In genomic region chr19:8714653-8715481, GRCm38 (mm10) we compare ENCODE assay signal across 9 mouse cellular contexts. TPM values are rescaled to one million over a fixed set of nuclear protein-coding genes. Genes with fewer than 3 reads are reported as not detected.
A peak's percentile ranks its signal among the peaks of the same experiment; 100 is the strongest.
DNase-seq lines count a peak whose midpoint lies in the region; ATAC-seq and TF ChIP-seq lines count a peak whose summit lies in the region.
"Had no signal": no experiment of that assay in that cellular context is flagged by ENCODE, and none has a peak within 500 bp of the region (broad histone marks: within the 10 kb centered on the region; RNA-seq: fewer than 3 reads in every experiment).

No protein-coding gene starts in this region.

- H3K27ac ChIP-seq in embryonic facial prominence, embryonic 13.5 days: no peak overlapping the region
- no peak overlapping the region for H3K27ac ChIP-seq in embryonic facial prominence, embryonic 10.5 days (replicated peaks)
- no peak overlapping the region for H3K27ac ChIP-seq in lung, postnatal 0 days (ENCODE audit: low read length)
- H3K27ac ChIP-seq in heart, embryonic 13.5 days (replicated peaks): peak overlapping the region; percentile 62

- TF ChIP-seq CTCF in lung, postnatal 0 days (IDR thresholded peaks at IDR 0.05): peak; percentile 35

- 76% methylated on average over 10 of the region's 10 CpGs for WGBS in embryonic facial prominence, embryonic 13.5 days
- WGBS in embryonic facial prominence, embryonic 10.5 days: 74% methylated on average over 10 of the region's 10 CpGs
- WGBS in lung, postnatal 0 days: 61% methylated on average over 10 of the region's 10 CpGs
- 66% methylated on average over 10 of the region's 10 CpGs for WGBS in heart, embryonic 13.5 days

- H3K36me3 ChIP-seq in embryonic facial prominence, embryonic 13.5 days: peaks cover 15% of the 10 kb centered on the region
- H3K36me3 ChIP-seq in embryonic facial prominence, embryonic 10.5 days (replicated peaks): peaks cover 25% of the 10 kb centered on the region
- H3K36me3 ChIP-seq in lung, postnatal 0 days (ENCODE audit: insufficient read depth, low read length): peaks cover 9% of the 10 kb centered on the region; the same call in 1 of the 2 replicates
- peaks cover 25% of the 10 kb centered on the region for H3K36me3 ChIP-seq in heart, embryonic 13.5 days

- no peak for DNase-seq in embryonic facial prominence, embryonic 10.5 days (ENCODE audit: low spot score)
- DNase-seq in lung, postnatal 0 days (ENCODE audit: low spot score): no peak
- DNase-seq in lung, postnatal 10 days: no peak
- DNase-seq in spleen, postnatal 4 days (ENCODE audit: low spot score in 2 of 2): peak; percentile 58 to 69
- no peak for DNase-seq in natural killer cell, adult 2 months (ENCODE audit: low spot score in 2 of 2)
- DNase-seq in thymus, postnatal 25 days: no peak

- H3K27me3 ChIP-seq in embryonic facial prominence, embryonic 13.5 days: no peaks in the 10 kb centered on the region
- H3K27me3 ChIP-seq in embryonic facial prominence, embryonic 10.5 days (replicated peaks; ENCODE audit: low read depth, poor library complexity, severe bottlenecking): no peaks in the 10 kb centered on the region
- H3K27me3 ChIP-seq in lung, postnatal 0 days (replicated peaks; ENCODE audit: insufficient read depth, low read length): no peaks in the 10 kb centered on the region
- H3K27me3 ChIP-seq in heart, embryonic 13.5 days (replicated peaks): no peaks in the 10 kb centered on the region
- H3K27me3 ChIP-seq: embryonic facial prominence, embryonic 15.5 days had no signal

- H3K4me1 ChIP-seq in embryonic facial prominence, embryonic 13.5 days: peaks cover 25% of the 10 kb centered on the region
- peaks cover 34% of the 10 kb centered on the region for H3K4me1 ChIP-seq in embryonic facial prominence, embryonic 10.5 days
- peaks cover 18% of the 10 kb centered on the region; the same call in 1 of the 2 replicates for H3K4me1 ChIP-seq in lung, postnatal 0 days (ENCODE audit: insufficient read depth, low read depth, low read length)
- H3K4me1 ChIP-seq in heart, embryonic 13.5 days: peaks cover 35% of the 10 kb centered on the region

- no peak for TF ChIP-seq EP300 in lung, postnatal 0 days (IDR thresholded peaks at IDR 0.05)

- H3K9me3 ChIP-seq in embryonic facial prominence, embryonic 13.5 days: no peaks in the 10 kb centered on the region
- no peaks in the 10 kb centered on the region for H3K9me3 ChIP-seq in embryonic facial prominence, embryonic 10.5 days
- no peaks in the 10 kb centered on the region for H3K9me3 ChIP-seq in lung, postnatal 0 days (ENCODE audit: low read length)
- no peaks in the 10 kb centered on the region for H3K9me3 ChIP-seq in heart, embryonic 13.5 days
- H3K9me3 ChIP-seq: embryonic facial prominence, embryonic 15.5 days had no signal

- 0 out of 2 replicates have a peak overlapping the region, but pooled peaks have one; percentile 78 for H3K4me2 ChIP-seq in embryonic facial prominence, embryonic 13.5 days
- no peak overlapping the region for H3K4me2 ChIP-seq in lung, postnatal 0 days (replicated peaks; ENCODE audit: low read depth, low read length)
- H3K4me2 ChIP-seq in heart, embryonic 13.5 days: peak overlapping the region; percentile 86

- no peak overlapping the region for H3K9ac ChIP-seq in embryonic facial prominence, embryonic 13.5 days
- H3K9ac ChIP-seq in lung, postnatal 0 days (replicated peaks; ENCODE audit: low read depth): no peak overlapping the region
- H3K9ac ChIP-seq in heart, embryonic 13.5 days: peak overlapping the region; percentile 24; the same call in 1 of the 2 replicates

- no peak for ATAC-seq in embryonic facial prominence, embryonic 13.5 days (ENCODE audit: insufficient number of reproducible peaks, insufficient read depth, low FRiP score, low TSS enrichment, low read depth)
- no peak for ATAC-seq in lung, postnatal 0 days
- no peak for ATAC-seq in heart, embryonic 13.5 days (ENCODE audit: extremely low read depth, insufficient number of reproducible peaks, low FRiP score, low TSS enrichment)

- H3K4me3 ChIP-seq in embryonic facial prominence, embryonic 13.5 days: no peak overlapping the region
- H3K4me3 ChIP-seq in embryonic facial prominence, embryonic 10.5 days: no peak overlapping the region; the same call in 1 of the 2 replicates
- no peak overlapping the region for H3K4me3 ChIP-seq in lung, postnatal 0 days (ENCODE audit: low read depth, low read length)
- H3K4me3 ChIP-seq in heart, embryonic 13.5 days: peak overlapping the region; percentile 94; the same call in 1 of the 2 replicates

RNA-seq across cellular contexts. Expression of gene Slc3a2, which starts 8.3 kb away (rescaled TPM):
- 99.9 and 116 TPM in 2 replicates for polyA plus RNA-seq in embryonic facial prominence, embryonic 13.5 days (2015; fragmentation: Nextera tagmentation; extraction: Ambion mirVana)
- 125 and 127 TPM in 2 replicates for polyA plus RNA-seq in embryonic facial prominence, embryonic 10.5 days (2016; fragmentation: Nextera tagmentation; extraction: Ambion mirVana)
- 91.8 and 97.9 TPM in 2 replicates for polyA plus RNA-seq in lung, postnatal 0 days (2015; fragmentation: Nextera tagmentation; extraction: Ambion mirVana)
- polyA plus RNA-seq in heart, embryonic 13.5 days (2015; fragmentation: Nextera tagmentation; extraction: Ambion mirVana): 72.8 and 74.8 TPM in 2 replicates

RNA-seq across cellular contexts. Expression of gene Wdr74, which starts 20.8 kb away (rescaled TPM):
- polyA plus RNA-seq in embryonic facial prominence, embryonic 13.5 days (2015; fragmentation: Nextera tagmentation; extraction: Ambion mirVana): 88.6 and 100 TPM in 2 replicates
- polyA plus RNA-seq in embryonic facial prominence, embryonic 10.5 days (2016; fragmentation: Nextera tagmentation; extraction: Ambion mirVana): 117 and 127 TPM in 2 replicates
- 45.3 and 48.7 TPM in 2 replicates for polyA plus RNA-seq in lung, postnatal 0 days (2015; fragmentation: Nextera tagmentation; extraction: Ambion mirVana)
- 54.1 and 60.0 TPM in 2 replicates for polyA plus RNA-seq in heart, embryonic 13.5 days (2015; fragmentation: Nextera tagmentation; extraction: Ambion mirVana)

RNA-seq across cellular contexts. Expression of gene 1700092M07Rik, which starts 25.7 kb away (rescaled TPM):
- polyA plus RNA-seq in embryonic facial prominence, embryonic 13.5 days (2015; fragmentation: Nextera tagmentation; extraction: Ambion mirVana): 2.2 and 2.7 TPM in 2 replicates
- 3.4 and 3.5 TPM in 2 replicates for polyA plus RNA-seq in embryonic facial prominence, embryonic 10.5 days (2016; fragmentation: Nextera tagmentation; extraction: Ambion mirVana)
- polyA plus RNA-seq in lung, postnatal 0 days (2015; fragmentation: Nextera tagmentation; extraction: Ambion mirVana): 0.75 and 0.82 TPM in 2 replicates
- polyA plus RNA-seq in heart, embryonic 13.5 days (2015; fragmentation: Nextera tagmentation; extraction: Ambion mirVana): 1.3 and 1.4 TPM in 2 replicates

RNA-seq across cellular contexts. Expression of gene Stx5a, which starts 26.3 kb away (rescaled TPM):
- polyA plus RNA-seq in embryonic facial prominence, embryonic 13.5 days (2015; fragmentation: Nextera tagmentation; extraction: Ambion mirVana): 182 and 184 TPM in 2 replicates
- 97.0 and 108 TPM in 2 replicates for polyA plus RNA-seq in embryonic facial prominence, embryonic 10.5 days (2016; fragmentation: Nextera tagmentation; extraction: Ambion mirVana)
- polyA plus RNA-seq in lung, postnatal 0 days (2015; fragmentation: Nextera tagmentation; extraction: Ambion mirVana): 130 and 143 TPM in 2 replicates
- polyA plus RNA-seq in heart, embryonic 13.5 days (2015; fragmentation: Nextera tagmentation; extraction: Ambion mirVana): 81.1 and 87.5 TPM in 2 replicates

RNA-seq across cellular contexts. Expression of gene Nxf1, which starts 42.0 kb away (rescaled TPM):
- polyA plus RNA-seq in embryonic facial prominence, embryonic 13.5 days (2015; fragmentation: Nextera tagmentation; extraction: Ambion mirVana): 199 and 230 TPM in 2 replicates
- polyA plus RNA-seq in embryonic facial prominence, embryonic 10.5 days (2016; fragmentation: Nextera tagmentation; extraction: Ambion mirVana): 254 and 269 TPM in 2 replicates
- 88.8 and 89.7 TPM in 2 replicates for polyA plus RNA-seq in lung, postnatal 0 days (2015; fragmentation: Nextera tagmentation; extraction: Ambion mirVana)
- 123 and 124 TPM in 2 replicates for polyA plus RNA-seq in heart, embryonic 13.5 days (2015; fragmentation: Nextera tagmentation; extraction: Ambion mirVana)

Comparison
In these comparisons a context has a peak if more than half of its experiments do, and no peak if none do; other contexts are left out.
1. DNase-seq: peak in spleen, postnatal 4 days (2 of 2); none in embryonic facial prominence, embryonic 10.5 days (single experiment), lung, postnatal 0 days (single experiment), lung, postnatal 10 days (single experiment), natural killer cell, adult 2 months (0 of 2) and thymus, postnatal 25 days (single experiment).